Mouse (Mus musculus): ENCODE data around the gene Tdrd6.

DNA sequence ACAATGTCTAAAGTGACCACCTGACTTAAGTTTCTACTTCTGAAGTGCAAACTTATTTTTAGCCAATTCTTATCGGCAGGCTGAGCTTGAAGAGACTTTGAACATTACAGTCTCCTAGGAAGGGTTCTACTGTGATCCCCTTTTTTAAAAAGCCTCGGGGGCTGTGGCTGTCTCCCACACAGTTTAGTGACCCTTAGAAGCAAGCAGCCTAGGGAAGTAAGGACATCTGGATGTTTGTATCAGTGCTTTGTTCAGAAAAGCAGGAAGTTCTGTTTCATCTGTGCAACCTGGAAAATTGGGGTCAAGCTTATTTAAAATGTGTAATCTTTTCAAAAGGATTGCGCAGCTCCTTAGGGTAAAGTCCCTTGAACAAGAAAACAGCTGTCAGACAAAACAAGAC is 49.6 kb downstream of the Tdrd6 start:
- TF ChIP-seq GATA1 (IDR thresholded peaks at IDR 0.05; ENCODE audit: low read length) (no peak), TAL1 (IDR thresholded peaks at IDR 0.05; ENCODE audit: low read length) (no peak)

Measured in erythroblast, embryonic 14.5 days (primary cell).